Mouse (Mus musculus) ES-E14 (cell line): ENCODE results near the gene Dapk3.

ENCODE experiments used
- CHD2 ChIP-seq: IDR thresholded peaks from 2 replicates; pipeline ENCODE4 v1.6.1; 2014; ENCODE audit warnings: mild to moderate bottlenecking, low read depth, low read length, inconsistent platforms
- HCFC1 ChIP-seq: IDR thresholded peaks from 2 replicates; pipeline ENCODE4 v1.6.1; 2012; ENCODE audit warnings: low read length, inconsistent platforms, borderline replicate concordance; ENCODE audit not compliant: insufficient read depth
- ZC3H11A ChIP-seq: IDR thresholded peaks from 2 replicates; pipeline ENCODE4 v1.6.1; 2012; ENCODE audit warnings: low read depth, mild to moderate bottlenecking, inconsistent platforms, low read length, borderline replicate concordance
- ZNF384 ChIP-seq: IDR thresholded peaks from 2 replicates; pipeline ENCODE4 v1.6.1; 2012; ENCODE audit warnings: low read depth, low read length, inconsistent platforms

GRCm38 (mm10) chr10:81177491-81177925, 5.3 kb upstream of the Dapk3 start:
- TF ChIP-seq ZC3H11A (no peak), ZNF384 (no peak), HCFC1 (no peak), CHD2 (no peak)
